Mouse (Mus musculus) Patski (cell line): ENCODE measurements at regions not wholly inside any gene's neighbourhood (a gene's known extent, or its start where the extent isn't known, plus 50 kb on each side); places are given as distances from the start of the nearest gene placed in this dataset.

Experiments
- ATAC-seq: fragments of 100-300 bp; one replicate; pipeline ENCODE4 v1.8.0; 2021
- CTCF ChIA-PET: fragments of 350-600 bp; sonication (Branson Sonifier 250); formaldehyde crosslinking; loops from one replicate; lab custom pipeline; 2022; ENCODE audit warnings: inconsistent platforms; lab: Charles Lee
- POLR2A ChIA-PET: fragments of 350-600 bp; sonication (Branson Sonifier 250); formaldehyde crosslinking; loops from one replicate; lab custom pipeline; 2022; ENCODE audit warnings: antibody characterized with exemption, inconsistent platforms; lab: Charles Lee
- DNase-seq: peaks from one replicate; pipeline ENCODE4 v3.0.0-alpha.2; 2011; ENCODE audit warnings: low read depth, low spot score
- H3K27me3 ChIP-seq: fragments of 371-371 bp; one replicate; pipeline ENCODE4 v1.5.1; 2021
- CTCF ChIP-seq: fragments of 100-300 bp; IDR thresholded peaks from one replicate; pipeline ENCODE4 v1.5.1; 2021
- in situ Hi-C: fragments of 300-500 bp; cut with MboI; formaldehyde crosslinking; loops from 3 replicates; pipeline ENCODE4 v1.11.1; 2018; ENCODE audit warnings: low pct_unique_long_range_greater_than_20kb, mixed read lengths

GRCm38 (mm10) chr1:77567657-77568056 lies 52.8 kb upstream of the Epha4 start:
- no peak for DNase-seq
- no peaks in the 10 kb centered on the region for H3K27me3 ChIP-seq
- no peak for TF ChIP-seq CTCF
- ChIA-PET CTCF (no interaction called here), POLR2A (no interaction called here)
- in situ Hi-C loops: no loop called here
- no peak for ATAC-seq
